Comparison of ENCODE assay signal across 15 mouse cellular contexts in genomic region chr13:39774111-39774510, GRCm38 (mm10).
DNase-seq lines count a peak whose midpoint lies in the region; ATAC-seq and TF ChIP-seq lines count a peak whose summit lies in the region.
"Had no signal": no experiment of that assay in that cellular context is flagged by ENCODE, and none has a peak within 500 bp of the region (broad histone marks: within the 10 kb centered on the region; RNA-seq: fewer than 3 reads in every experiment).

No protein-coding gene starts in this region.

- 50% methylated on average over 8 of the region's 8 CpGs for WGBS in hindbrain, postnatal 0 days
- 81% methylated on average over 8 of the region's 8 CpGs for WGBS in hindbrain, embryonic 12.5 days
- WGBS in midbrain, postnatal 0 days: 63% methylated on average over 8 of the region's 8 CpGs
- WGBS in midbrain, embryonic 16.5 days: 70% methylated on average over 8 of the region's 8 CpGs

- H3K27ac ChIP-seq in hindbrain, postnatal 0 days: no peak overlapping the region
- H3K27ac ChIP-seq in hindbrain, embryonic 12.5 days: no peak overlapping the region
- no peak overlapping the region for H3K27ac ChIP-seq in midbrain, postnatal 0 days (ENCODE audit: low read depth, low read length)
- H3K27ac ChIP-seq in midbrain, embryonic 16.5 days (ENCODE audit: low read length): no peak overlapping the region
- H3K27ac ChIP-seq: heart, embryonic 15.5 days; hindbrain, embryonic 15.5 days had no signal

- ATAC-seq in cerebellum, adult (ENCODE audit: insufficient number of reproducible peaks, low FRiP score, low TSS enrichment): no peak
- ATAC-seq in hindbrain, postnatal 0 days: no peak
- ATAC-seq in hindbrain, embryonic 12.5 days (ENCODE audit: low FRiP score): no peak
- no peak for ATAC-seq in midbrain, postnatal 0 days (ENCODE audit: low FRiP score)
- ATAC-seq in midbrain, embryonic 16.5 days: no peak
- ATAC-seq: Patski had no signal

- H3K9me3 ChIP-seq in hindbrain, postnatal 0 days (ENCODE audit: low read length): no peaks in the 10 kb centered on the region
- H3K9me3 ChIP-seq in hindbrain, embryonic 12.5 days (replicated peaks): no peaks in the 10 kb centered on the region
- no peaks in the 10 kb centered on the region for H3K9me3 ChIP-seq in midbrain, postnatal 0 days (ENCODE audit: low read length)
- H3K9me3 ChIP-seq in midbrain, embryonic 16.5 days (replicated peaks; ENCODE audit: control insufficient read depth, low read length, poor library complexity, severe bottlenecking): no peaks in the 10 kb centered on the region
- H3K9me3 ChIP-seq: heart, embryonic 15.5 days; hindbrain, embryonic 15.5 days had no signal

- H3K4me3 ChIP-seq in hindbrain, postnatal 0 days (ENCODE audit: low read length): no peak overlapping the region
- no peak overlapping the region for H3K4me3 ChIP-seq in hindbrain, embryonic 12.5 days
- H3K4me3 ChIP-seq in midbrain, postnatal 0 days (ENCODE audit: low read depth, low read length): no peak overlapping the region
- H3K4me3 ChIP-seq in midbrain, embryonic 16.5 days (ENCODE audit: low read depth, low read length): no peak overlapping the region
- H3K4me3 ChIP-seq: heart, embryonic 15.5 days; hindbrain, embryonic 15.5 days had no signal

- TF ChIP-seq CTCF in hindbrain, postnatal 0 days (IDR thresholded peaks at IDR 0.05; ENCODE audit: low read depth): no peak
- TF ChIP-seq CTCF in midbrain, postnatal 0 days (IDR thresholded peaks at IDR 0.05): no peak

- no peak overlapping the region for H3K9ac ChIP-seq in hindbrain, postnatal 0 days (replicated peaks; ENCODE audit: low read length)
- no peak overlapping the region for H3K9ac ChIP-seq in hindbrain, embryonic 12.5 days
- no peak overlapping the region for H3K9ac ChIP-seq in midbrain, postnatal 0 days (replicated peaks; ENCODE audit: low read length, poor library complexity, severe bottlenecking)
- H3K9ac ChIP-seq in midbrain, embryonic 16.5 days (ENCODE audit: low read depth, low read length): no peak overlapping the region
- H3K9ac ChIP-seq: heart, embryonic 15.5 days; hindbrain, embryonic 15.5 days had no signal

- H3K27me3 ChIP-seq in hindbrain, postnatal 0 days (ENCODE audit: insufficient read depth, low read length): no peaks in the 10 kb centered on the region
- no peaks in the 10 kb centered on the region for H3K27me3 ChIP-seq in hindbrain, embryonic 12.5 days
- H3K27me3 ChIP-seq in midbrain, postnatal 0 days (ENCODE audit: insufficient read depth, low read length): no peaks in the 10 kb centered on the region
- H3K27me3 ChIP-seq in midbrain, embryonic 16.5 days (ENCODE audit: control insufficient read depth, insufficient read depth, low read depth, low read length): no peaks in the 10 kb centered on the region
- H3K27me3 ChIP-seq: heart, embryonic 15.5 days; hindbrain, embryonic 15.5 days had no signal

- peak; percentile 2 to 3 for DNase-seq in cerebellum, adult 18-20 months
- DNase-seq in hindbrain, postnatal 0 days (ENCODE audit: low spot score): peak; percentile 45
- DNase-seq in midbrain, postnatal 0 days (ENCODE audit: low spot score): peak; percentile 46
- peak; percentile 19 to 28 for DNase-seq in layer of hippocampus, postnatal 10 days (ENCODE audit: low spot score in 2 of 2)
- DNase-seq in urinary bladder, postnatal 25 days (ENCODE audit: low spot score): no peak
- DNase-seq: embryo, embryonic 11 days; heart, adult 11 months; thymus, postnatal 36 days had no signal

- H3K4me2 ChIP-seq in hindbrain, postnatal 0 days (ENCODE audit: low read depth, low read length): 0 out of 2 replicates have a peak overlapping the region, but pooled peaks have one; percentile 13
- no peak overlapping the region for H3K4me2 ChIP-seq in hindbrain, embryonic 12.5 days (replicated peaks)
- no peak overlapping the region for H3K4me2 ChIP-seq in midbrain, postnatal 0 days (ENCODE audit: low read depth, low read length, poor library complexity, severe bottlenecking)
- no peak overlapping the region for H3K4me2 ChIP-seq in midbrain, embryonic 16.5 days (ENCODE audit: low read length)
- H3K4me2 ChIP-seq: heart, embryonic 15.5 days; hindbrain, embryonic 15.5 days; liver, embryonic 11.5 days had no signal

- H3K4me1 ChIP-seq in hindbrain, postnatal 0 days (ENCODE audit: insufficient read depth, low read length): no peaks in the 10 kb centered on the region
- no peaks in the 10 kb centered on the region for H3K4me1 ChIP-seq in hindbrain, embryonic 12.5 days
- H3K4me1 ChIP-seq in midbrain, postnatal 0 days (ENCODE audit: insufficient read depth, low read length): no peaks in the 10 kb centered on the region
- H3K4me1 ChIP-seq in midbrain, embryonic 16.5 days (ENCODE audit: control insufficient read depth, insufficient read depth, low read length): no peaks in the 10 kb centered on the region
- H3K4me1 ChIP-seq: hindbrain, embryonic 15.5 days had no signal

- H3K36me3 ChIP-seq in hindbrain, postnatal 0 days (ENCODE audit: insufficient read depth, low read length): no peaks in the 10 kb centered on the region
- H3K36me3 ChIP-seq in hindbrain, embryonic 12.5 days: no peaks in the 10 kb centered on the region
- no peaks in the 10 kb centered on the region for H3K36me3 ChIP-seq in midbrain, postnatal 0 days (ENCODE audit: insufficient read depth, low read length)
- no peaks in the 10 kb centered on the region for H3K36me3 ChIP-seq in midbrain, embryonic 16.5 days (ENCODE audit: control insufficient read depth, insufficient read depth, low read length)
- H3K36me3 ChIP-seq: heart, embryonic 15.5 days; hindbrain, embryonic 15.5 days had no signal
